9 mouse cellular contexts compared by ENCODE assay signal in the genomic region with DNA sequence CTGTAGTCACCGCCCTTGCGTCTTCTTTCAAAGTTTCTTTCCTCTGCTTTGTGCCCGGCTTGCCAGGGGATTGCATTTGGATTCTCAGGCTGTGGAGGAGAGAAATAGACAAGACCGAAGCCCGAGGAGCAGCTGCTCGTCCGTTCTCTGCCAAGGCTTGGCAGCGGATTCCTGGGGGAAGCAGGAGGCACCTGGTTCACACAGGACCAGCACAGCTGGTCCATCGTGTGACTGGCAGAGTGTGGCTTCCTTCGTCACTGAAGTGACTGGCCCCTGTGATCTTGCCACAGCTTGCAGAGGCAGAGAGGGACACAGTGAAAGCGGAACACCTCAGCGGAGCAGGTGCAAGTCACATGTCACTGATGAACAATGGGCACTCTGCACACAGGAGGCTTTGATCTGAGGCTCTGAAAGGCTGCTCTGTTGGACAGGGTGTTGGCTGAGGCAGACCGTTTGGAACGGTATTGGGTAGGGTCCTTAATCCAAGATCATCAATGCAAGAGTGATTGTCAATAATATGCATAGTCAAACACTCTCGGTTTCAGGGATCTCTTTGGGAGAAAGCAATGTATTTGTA.
DNase-seq lines count a peak whose midpoint lies in the region; ATAC-seq and TF ChIP-seq lines count a peak whose summit lies in the region.
"Had no signal": no experiment of that assay in that cellular context is flagged by ENCODE, and none has a peak within 500 bp of the region (broad histone marks: within the 10 kb centered on the region; RNA-seq: fewer than 3 reads in every experiment).

No protein-coding gene starts in this region.

- intact Hi-C loops in gastrocnemius, adult 2 months (cut with DNase I), result no loop called here
- intact Hi-C loops in gastrocnemius, postnatal 36 days (cut with DNase I), result no loop called here
- intact Hi-C loops in left cerebral cortex, postnatal 36 days (cut with DNase I), result no loop called here
- intact Hi-C loops in heart, postnatal 36 days (cut with DNase I), result no loop called here

- H3K4me1 ChIP-seq in stomach, embryonic 14.5 days (ENCODE audit: control insufficient read depth, insufficient read depth, low read length), result 0 out of 2 replicates have a peak, but pooled peaks cover 4% of the 10 kb centered on the region
- H3K4me1 ChIP-seq in stomach, postnatal 0 days (replicated peaks; ENCODE audit: control insufficient read depth, insufficient read depth), result no peaks in the 10 kb centered on the region
- no peaks in the 10 kb centered on the region for H3K4me1 ChIP-seq in liver, embryonic 11.5 days (replicated peaks; ENCODE audit: control insufficient read depth, insufficient read depth, low read length)
- H3K4me1 ChIP-seq: embryonic facial prominence, embryonic 12.5 days had no signal

- H3K9ac ChIP-seq in stomach, embryonic 14.5 days (replicated peaks; ENCODE audit: low read depth, low read length), result no peak overlapping the region
- H3K9ac ChIP-seq in stomach, postnatal 0 days (ENCODE audit: low read length), result no peak overlapping the region
- no peak overlapping the region for H3K9ac ChIP-seq in liver, embryonic 11.5 days (ENCODE audit: low read depth, low read length)
- H3K9ac ChIP-seq: embryonic facial prominence, embryonic 12.5 days had no signal

- ATAC-seq in stomach, embryonic 14.5 days (ENCODE audit: insufficient number of reproducible peaks, insufficient read depth, low FRiP score, low read depth), result peak; percentile 56; the same call in 1 of the 2 replicates
- ATAC-seq in stomach, postnatal 0 days (ENCODE audit: low FRiP score, low TSS enrichment), result no peak
- no peak for ATAC-seq in liver, embryonic 11.5 days (replicated peaks; ENCODE audit: low FRiP score)

- H3K4me3 ChIP-seq in gastrocnemius, adult 2 months, result no peak overlapping the region
- H3K4me3 ChIP-seq in stomach, embryonic 14.5 days (ENCODE audit: low read depth, low read length), result no peak overlapping the region
- no peak overlapping the region for H3K4me3 ChIP-seq in stomach, postnatal 0 days (ENCODE audit: low read depth, low read length)
- H3K4me3 ChIP-seq in liver, embryonic 11.5 days (ENCODE audit: low read depth, low read length), result no peak overlapping the region
- H3K4me3 ChIP-seq: embryonic facial prominence, embryonic 12.5 days had no signal

- WGBS in stomach, embryonic 14.5 days, result 69% methylated on average over 15 of the region's 15 CpGs
- WGBS in stomach, postnatal 0 days, result 64% methylated on average over 15 of the region's 15 CpGs
- 90% methylated on average over 15 of the region's 15 CpGs for WGBS in liver, embryonic 11.5 days

- no peak for TF ChIP-seq EP300 in stomach, postnatal 0 days (optimal IDR thresholded peaks at IDR 0.05)

- H3K4me2 ChIP-seq in stomach, embryonic 14.5 days (replicated peaks; ENCODE audit: low read depth, low read length), result no peak overlapping the region
- H3K4me2 ChIP-seq in stomach, postnatal 0 days (replicated peaks; ENCODE audit: low read depth), result no peak overlapping the region
- no peak overlapping the region for H3K4me2 ChIP-seq in liver, embryonic 11.5 days
- H3K4me2 ChIP-seq: embryonic facial prominence, embryonic 12.5 days had no signal

- H3K36me3 ChIP-seq in stomach, embryonic 14.5 days (ENCODE audit: control insufficient read depth, insufficient read depth, low read length), result no peaks in the 10 kb centered on the region
- no peaks in the 10 kb centered on the region for H3K36me3 ChIP-seq in stomach, postnatal 0 days (ENCODE audit: control insufficient read depth, insufficient read depth, low read length)
- no peaks in the 10 kb centered on the region for H3K36me3 ChIP-seq in liver, embryonic 11.5 days (ENCODE audit: control insufficient read depth, insufficient read depth, low read length)
- H3K36me3 ChIP-seq: embryonic facial prominence, embryonic 12.5 days had no signal

- H3K27ac ChIP-seq in gastrocnemius, adult 2 months, result no peak overlapping the region
- H3K27ac ChIP-seq in stomach, embryonic 14.5 days (ENCODE audit: low read length), result 0 out of 2 replicates have a peak overlapping the region, but pooled peaks have one; percentile 2
- H3K27ac ChIP-seq in stomach, postnatal 0 days (replicated peaks), result no peak overlapping the region
- no peak overlapping the region for H3K27ac ChIP-seq in liver, embryonic 11.5 days (ENCODE audit: low read depth, low read length)
- H3K27ac ChIP-seq: embryonic facial prominence, embryonic 12.5 days had no signal

- peak; percentile 60 for DNase-seq in gastrocnemius, adult 2 months
- no peak for DNase-seq in gastrocnemius, postnatal 36 days
- no peak for DNase-seq in stomach, postnatal 0 days (ENCODE audit: low spot score)
- peak; percentile 26 to 35 for DNase-seq in left cerebral cortex, postnatal 36 days (ENCODE audit: low spot score in 2 of 2)
- DNase-seq in liver, embryonic 11.5 days (ENCODE audit: low spot score), result no peak
- DNase-seq in urinary bladder, postnatal 14 days (ENCODE audit: low spot score), result no peak
- no peak for DNase-seq in heart, postnatal 36 days

- H3K9me3 ChIP-seq in stomach, embryonic 14.5 days (ENCODE audit: control insufficient read depth, low read depth, low read length), result no peaks in the 10 kb centered on the region
- H3K9me3 ChIP-seq in stomach, postnatal 0 days (ENCODE audit: control insufficient read depth, low read length), result no peaks in the 10 kb centered on the region
- H3K9me3 ChIP-seq in liver, embryonic 11.5 days (ENCODE audit: control insufficient read depth, low read length), result no peaks in the 10 kb centered on the region
- H3K9me3 ChIP-seq: embryonic facial prominence, embryonic 12.5 days had no signal

- TF ChIP-seq CTCF in gastrocnemius, adult 2 months (IDR thresholded peaks at IDR 0.05), result no peak
- TF ChIP-seq CTCF in stomach, postnatal 0 days (IDR thresholded peaks at IDR 0.05; ENCODE audit: low read depth), result no peak

- H3K27me3 ChIP-seq in stomach, embryonic 14.5 days (ENCODE audit: control insufficient read depth, insufficient read depth, low read length), result no peaks in the 10 kb centered on the region
- no peaks in the 10 kb centered on the region for H3K27me3 ChIP-seq in stomach, postnatal 0 days (ENCODE audit: control insufficient read depth, insufficient read depth, low read length)
- H3K27me3 ChIP-seq in liver, embryonic 11.5 days (replicated peaks; ENCODE audit: control insufficient read depth, insufficient read depth, low read length), result no peaks in the 10 kb centered on the region
- H3K27me3 ChIP-seq: embryonic facial prominence, embryonic 12.5 days had no signal

Comparison
In these comparisons a context has a peak if more than half of its experiments do, and no peak if none do; other contexts are left out.
1. DNase-seq: peak in gastrocnemius, adult 2 months (single experiment) and left cerebral cortex, postnatal 36 days (2 of 2); none in gastrocnemius, postnatal 36 days (0 of 2), stomach, postnatal 0 days (single experiment), liver, embryonic 11.5 days (single experiment), urinary bladder, postnatal 14 days (single experiment) and heart, postnatal 36 days (0 of 2).